ENCODE assay signal across 8 mouse cellular contexts in the genomic region with DNA sequence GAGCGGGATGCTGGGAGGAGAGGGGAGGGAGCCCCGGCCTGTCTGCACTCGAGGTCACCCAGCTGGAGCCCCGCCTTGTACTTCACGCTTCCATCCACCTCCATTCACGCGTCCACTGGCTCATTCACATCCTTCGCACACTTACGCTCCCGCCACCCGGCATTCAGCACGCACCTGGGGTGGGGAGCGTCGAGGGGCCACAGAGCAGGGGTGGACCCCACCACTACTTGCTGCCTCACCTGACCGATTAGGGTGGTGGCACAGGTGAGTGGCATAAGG. TPM values are rescaled to one million over a fixed set of nuclear protein-coding genes. Genes with fewer than 3 reads are reported as not detected.
DNase-seq lines count a peak whose midpoint lies in the region; ATAC-seq lines count a peak whose summit lies in the region.

A gene (minus strand): TSS at position 146 of the 279 bp plus-strand sequence.

- no peak within 1 kb of the TSS for H3K9ac ChIP-seq in liver, embryonic 11.5 days (ENCODE audit: low read depth, low read length)
- peak within 1 kb of the TSS; percentile 24; the same call in 1 of the 2 replicates for H3K9ac ChIP-seq in embryonic facial prominence, embryonic 15.5 days
- peak within 1 kb of the TSS; percentile 22; the same call in 1 of the 2 replicates for H3K9ac ChIP-seq in intestine, embryonic 14.5 days (ENCODE audit: low read length)
- H3K9ac ChIP-seq in neural tube, embryonic 13.5 days = peak within 1 kb of the TSS; percentile 70

- H3K27ac ChIP-seq in liver, embryonic 11.5 days (ENCODE audit: low read depth, low read length) = no peak within 1 kb of the TSS
- no peak within 1 kb of the TSS for H3K27ac ChIP-seq in embryonic facial prominence, embryonic 15.5 days (replicated peaks)
- no peak within 1 kb of the TSS for H3K27ac ChIP-seq in intestine, embryonic 14.5 days (ENCODE audit: low read depth)
- no peak within 1 kb of the TSS for H3K27ac ChIP-seq in neural tube, embryonic 13.5 days (replicated peaks)

- H3K27me3 ChIP-seq in liver, embryonic 11.5 days (replicated peaks; ENCODE audit: control insufficient read depth, insufficient read depth, low read length) = peaks cover 62% of the 10 kb centered on the region
- peaks cover 61% of the 10 kb centered on the region for H3K27me3 ChIP-seq in embryonic facial prominence, embryonic 15.5 days
- peaks cover 48% of the 10 kb centered on the region for H3K27me3 ChIP-seq in intestine, embryonic 14.5 days (replicated peaks; ENCODE audit: control insufficient read depth, insufficient read depth, low read length)
- peaks cover 53% of the 10 kb centered on the region for H3K27me3 ChIP-seq in neural tube, embryonic 13.5 days

- no peaks in the 10 kb centered on the region for H3K9me3 ChIP-seq in liver, embryonic 11.5 days (ENCODE audit: control insufficient read depth, low read length)
- H3K9me3 ChIP-seq in embryonic facial prominence, embryonic 15.5 days (replicated peaks) = no peaks in the 10 kb centered on the region
- no peaks in the 10 kb centered on the region for H3K9me3 ChIP-seq in intestine, embryonic 14.5 days (ENCODE audit: control insufficient read depth, low read length)
- H3K9me3 ChIP-seq in neural tube, embryonic 13.5 days = no peaks in the 10 kb centered on the region

- no peaks in the 10 kb centered on the region for H3K36me3 ChIP-seq in liver, embryonic 11.5 days (ENCODE audit: control insufficient read depth, insufficient read depth, low read length)
- no peaks in the 10 kb centered on the region for H3K36me3 ChIP-seq in embryonic facial prominence, embryonic 15.5 days
- H3K36me3 ChIP-seq in intestine, embryonic 14.5 days (ENCODE audit: control insufficient read depth, insufficient read depth, low read length) = no peaks in the 10 kb centered on the region
- no peaks in the 10 kb centered on the region for H3K36me3 ChIP-seq in neural tube, embryonic 13.5 days

- no peak for ATAC-seq in liver, embryonic 11.5 days (replicated peaks; ENCODE audit: low FRiP score)
- ATAC-seq in embryonic facial prominence, embryonic 15.5 days (ENCODE audit: insufficient number of reproducible peaks, low FRiP score, low TSS enrichment, low read depth) = no peak
- peak; percentile 9; the same call in 1 of the 2 replicates for ATAC-seq in intestine, embryonic 14.5 days (replicated peaks; ENCODE audit: low FRiP score, low TSS enrichment, low read depth)
- ATAC-seq in neural tube, embryonic 13.5 days (ENCODE audit: low read depth) = 0 out of 2 replicates have a peak, but pooled peaks have one; percentile 12
- no peak for ATAC-seq in inflammation-experienced regulatory T-cells, adult 6 months

- H3K4me1 ChIP-seq in liver, embryonic 11.5 days (replicated peaks; ENCODE audit: control insufficient read depth, insufficient read depth, low read length) = peaks cover 6% of the 10 kb centered on the region
- H3K4me1 ChIP-seq in embryonic facial prominence, embryonic 15.5 days = peaks cover 19% of the 10 kb centered on the region
- H3K4me1 ChIP-seq in intestine, embryonic 14.5 days (replicated peaks; ENCODE audit: control insufficient read depth, insufficient read depth, low read length) = peaks cover 13% of the 10 kb centered on the region
- H3K4me1 ChIP-seq in neural tube, embryonic 13.5 days (replicated peaks) = peaks cover 33% of the 10 kb centered on the region

- DNase-seq in liver, embryonic 11.5 days (ENCODE audit: low spot score) = no peak
- DNase-seq in liver = no peak
- DNase-seq in intestine, embryonic 14.5 days (ENCODE audit: low spot score) = no peak
- no peak for DNase-seq in adrenal gland, postnatal 4 days (ENCODE audit: low spot score in 2 of 2)
- no peak for DNase-seq in spleen, postnatal 14 days (ENCODE audit: low spot score in 2 of 2)

- H3K4me3 ChIP-seq in liver, embryonic 11.5 days (ENCODE audit: low read depth, low read length) = peak within 1 kb of the TSS; percentile 32
- peak within 1 kb of the TSS; percentile 35 for H3K4me3 ChIP-seq in embryonic facial prominence, embryonic 15.5 days (replicated peaks)
- H3K4me3 ChIP-seq in intestine, embryonic 14.5 days (ENCODE audit: low read depth, low read length) = peak within 1 kb of the TSS; percentile 27
- peak within 1 kb of the TSS; percentile 40 for H3K4me3 ChIP-seq in neural tube, embryonic 13.5 days

- peak within 1 kb of the TSS; percentile 52 for H3K4me2 ChIP-seq in liver, embryonic 11.5 days
- peak within 1 kb of the TSS; percentile 62 for H3K4me2 ChIP-seq in embryonic facial prominence, embryonic 15.5 days (replicated peaks)
- peak within 1 kb of the TSS; percentile 58 for H3K4me2 ChIP-seq in intestine, embryonic 14.5 days (ENCODE audit: low read length)
- H3K4me2 ChIP-seq in neural tube, embryonic 13.5 days = peak within 1 kb of the TSS; percentile 73

- WGBS in liver, embryonic 11.5 days = 4% methylated on average over 15 of the region's 15 CpGs
- under 1% methylated on average over 14 of the region's 15 CpGs for WGBS in embryonic facial prominence, embryonic 15.5 days
- under 1% methylated on average over 14 of the region's 15 CpGs for WGBS in intestine, embryonic 14.5 days
- 3% methylated on average over 10 of the region's 15 CpGs for WGBS in neural tube, embryonic 13.5 days

RNA-seq across cellular contexts. Expression of the gene that starts here (rescaled TPM):
- polyA plus RNA-seq in liver, embryonic 11.5 days (2014; fragmentation: Nextera tagmentation; extraction: Ambion mirVana) = 0.12 and 0.30 TPM in 2 replicates
- 0.16 TPM in 1 of 2 replicates, not detected in the other for polyA plus RNA-seq in embryonic facial prominence, embryonic 15.5 days (2015; fragmentation: Nextera tagmentation; extraction: Ambion mirVana)
- polyA plus RNA-seq in intestine, embryonic 14.5 days (2014; fragmentation: Nextera tagmentation; extraction: Ambion mirVana) = 0.15 TPM in 1 of 2 replicates, not detected in the other
- polyA plus RNA-seq in neural tube, embryonic 13.5 days (2015; fragmentation: Nextera tagmentation; extraction: Ambion mirVana) = 0.39 and 0.71 TPM in 2 replicates
- 1 to 10 TPM; 1.2 to 1.8 TPM for total RNA-seq in adrenal gland, postnatal 4 days (2021)
- polyA plus RNA-seq in inflammation-experienced regulatory T-cells, adult 6 months (2017; shearing (Covaris generic)) = not detected

Comparison
In these comparisons a context has a peak if more than half of its experiments do, and no peak if none do; other contexts are left out.
1. Peak in ATAC-seq, H3K4me3 ChIP-seq, H3K9ac ChIP-seq and H3K4me2 ChIP-seq in intestine, embryonic 14.5 days; RNA of the gene not detected or under 1 TPM.
2. Peak in ATAC-seq, H3K4me3 ChIP-seq, H3K9ac ChIP-seq and H3K4me2 ChIP-seq in neural tube, embryonic 13.5 days; RNA of the gene not detected or under 1 TPM.